Mouse (Mus musculus) forebrain, embryonic 16.5 days (tissue): Measurements from ENCODE around the gene Stk11. TPM values are rescaled to one million over a fixed set of nuclear protein-coding genes. Genes with fewer than 3 reads are reported as not detected.

Experiments used
- ATAC-seq: fragments of 200-750 bp; cut with Nextera tagmentation; 2 replicates; pipeline ENCODE4 v1.8.0; 2017; ENCODE audit warnings: mild to moderate bottlenecking, moderate library complexity
- H3K27ac ChIP-seq: fragments of 300-500 bp; sonication (generic); 2 replicates; pipeline ENCODE4 v1.5.1; 2014; ENCODE audit warnings: low read length, control low read depth
- H3K27me3 ChIP-seq: fragments of 300-500 bp; sonication (generic); replicated peaks from 2 replicates; pipeline ENCODE4 v1.6.1; 2014; ENCODE audit warnings: low read length; ENCODE audit not compliant: control insufficient read depth, insufficient read depth
- H3K36me3 ChIP-seq: fragments of 300-500 bp; sonication (generic); 2 replicates; pipeline ENCODE4 v1.6.1; 2014; ENCODE audit not compliant: control insufficient read depth, insufficient read depth
- H3K4me1 ChIP-seq: fragments of 300-500 bp; sonication (generic); replicated peaks from 2 replicates; pipeline ENCODE4 v1.6.1; 2014; ENCODE audit warnings: low read length; ENCODE audit not compliant: control insufficient read depth, insufficient read depth
- H3K4me2 ChIP-seq: fragments of 300-500 bp; sonication (generic); 2 replicates; pipeline ENCODE4 v1.6.1; 2014; ENCODE audit warnings: mild to moderate bottlenecking, low read length, control low read depth
- H3K4me3 ChIP-seq: fragments of 300-500 bp; sonication (generic); replicated peaks from 2 replicates; pipeline ENCODE4 v1.5.1; 2014; ENCODE audit warnings: mild to moderate bottlenecking, low read length, control low read depth
- H3K9ac ChIP-seq: fragments of 300-500 bp; sonication (generic); replicated peaks from 2 replicates; pipeline ENCODE4 v1.6.1; 2014; ENCODE audit warnings: low read depth, low read length, control low read depth
- H3K9me3 ChIP-seq: fragments of 300-500 bp; sonication (generic); 2 replicates; pipeline ENCODE4 v1.6.1; 2016; ENCODE audit warnings: low read length; ENCODE audit not compliant: control insufficient read depth
- WGBS: fragments of 180-500 bp; shearing (Covaris S2); extraction: QIAGEN DNeasy Blood & Tissue Kit; methylation state at CpG from one replicate; pipeline ENCODE4 v1.1.7; 2014; 5-methylcytosine and 5-hydroxymethylcytosine counted together
- polyA plus RNA-seq: library from polyadenylated mRNA; unstranded; fragments of >200 nt; fragmentation: Nextera tagmentation; extraction: Ambion mirVana; gene quantifications from 2 replicates; pipeline ENCODE4 v1.2.1, GENCODE M21; 2015

Stk11 gene
- polyA plus RNA-seq, 1 experiment from 2014 or later = 18.0 TPM

DNA sequence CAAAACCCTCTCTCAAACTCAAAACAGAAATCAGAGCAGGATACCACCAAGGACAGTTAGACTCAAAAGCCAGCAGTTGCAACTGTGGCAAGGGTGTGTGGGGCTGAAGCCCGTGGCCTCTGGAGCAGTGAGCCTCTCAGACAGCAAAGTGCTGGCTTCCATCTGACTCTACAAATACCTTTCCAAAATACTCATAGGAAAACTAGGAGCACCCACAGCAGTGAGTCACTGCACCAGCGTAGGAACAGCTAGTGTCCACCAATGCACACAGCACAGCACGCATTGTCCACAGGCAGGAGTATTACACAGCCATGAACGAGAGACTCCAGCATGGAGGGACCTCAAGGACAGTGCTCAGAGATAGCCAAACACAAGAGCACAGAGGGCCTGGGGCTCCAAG is 39.2 kb upstream of the Stk11 start:
- no peaks in the 10 kb centered on the region; the same call in 1 of the 2 replicates for H3K36me3 ChIP-seq
- H3K4me3 ChIP-seq = no peak overlapping the region
- H3K27ac ChIP-seq = no peak overlapping the region
- H3K9ac ChIP-seq = no peak overlapping the region
- ATAC-seq = no peak
- no peaks in the 10 kb centered on the region for H3K27me3 ChIP-seq
- H3K4me2 ChIP-seq = no peak overlapping the region
- no peaks in the 10 kb centered on the region for H3K4me1 ChIP-seq
- WGBS = 97% methylated on average over 4 of the region's 4 CpGs
- H3K9me3 ChIP-seq = no peaks in the 10 kb centered on the region

DNA sequence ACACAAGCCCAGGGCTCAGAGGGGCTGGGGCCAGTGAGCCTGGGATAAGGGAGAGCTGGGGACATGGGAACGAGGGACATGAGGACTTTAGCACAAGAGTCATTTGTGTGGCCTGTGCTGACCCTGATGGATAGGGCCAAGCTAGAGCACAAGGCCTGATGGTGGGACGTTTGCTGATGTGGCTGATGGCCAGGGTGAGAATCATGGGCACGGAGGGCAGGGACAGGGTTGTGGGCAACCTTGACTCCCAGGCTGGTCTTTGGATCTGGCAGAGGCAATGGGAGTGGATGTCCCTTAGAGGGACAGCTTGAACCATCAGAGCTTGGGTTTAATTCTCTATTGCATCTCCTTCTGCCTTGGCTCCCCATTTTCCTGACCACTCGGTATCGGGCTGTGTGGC is 38.3 kb upstream of the Stk11 start:
- H3K9ac ChIP-seq = no peak overlapping the region
- 86% methylated on average over 5 of the region's 5 CpGs for WGBS
- H3K27ac ChIP-seq = no peak overlapping the region
- H3K27me3 ChIP-seq = no peaks in the 10 kb centered on the region
- H3K36me3 ChIP-seq = no peaks in the 10 kb centered on the region; the same call in none of the 2 replicates
- H3K9me3 ChIP-seq = no peaks in the 10 kb centered on the region
- ATAC-seq = no peak
- no peak overlapping the region for H3K4me3 ChIP-seq
- no peak overlapping the region for H3K4me2 ChIP-seq
- H3K4me1 ChIP-seq = no peaks in the 10 kb centered on the region

DNA sequence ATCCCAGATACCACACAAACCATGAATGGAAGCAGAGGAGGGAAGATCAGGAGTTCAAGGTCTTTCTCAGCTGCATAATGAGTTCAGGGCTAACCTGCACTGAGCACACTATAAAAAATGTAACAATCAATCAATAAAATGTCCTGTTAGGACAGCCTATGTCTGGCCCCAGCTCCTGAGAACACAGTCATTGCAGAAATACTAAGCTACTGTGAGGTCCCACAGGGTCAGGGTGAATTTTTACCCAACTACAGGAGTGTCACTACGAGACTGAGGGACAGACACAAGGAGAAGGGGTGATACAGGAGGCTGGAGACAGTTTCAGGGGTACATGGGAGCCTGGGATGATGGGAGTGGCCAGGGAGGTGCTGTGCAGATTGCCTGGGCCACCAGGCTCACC is 37.2 kb upstream of the Stk11 start:
- no peak overlapping the region for H3K4me3 ChIP-seq
- H3K27ac ChIP-seq = no peak overlapping the region
- H3K9me3 ChIP-seq = no peaks in the 10 kb centered on the region
- H3K9ac ChIP-seq = no peak overlapping the region
- 100% methylated on average over 1 of the region's 1 CpGs for WGBS
- no peak for ATAC-seq
- no peaks in the 10 kb centered on the region for H3K27me3 ChIP-seq
- no peaks in the 10 kb centered on the region for H3K4me1 ChIP-seq
- H3K36me3 ChIP-seq = no peaks in the 10 kb centered on the region; the same call in none of the 2 replicates
- no peak overlapping the region for H3K4me2 ChIP-seq

DNA sequence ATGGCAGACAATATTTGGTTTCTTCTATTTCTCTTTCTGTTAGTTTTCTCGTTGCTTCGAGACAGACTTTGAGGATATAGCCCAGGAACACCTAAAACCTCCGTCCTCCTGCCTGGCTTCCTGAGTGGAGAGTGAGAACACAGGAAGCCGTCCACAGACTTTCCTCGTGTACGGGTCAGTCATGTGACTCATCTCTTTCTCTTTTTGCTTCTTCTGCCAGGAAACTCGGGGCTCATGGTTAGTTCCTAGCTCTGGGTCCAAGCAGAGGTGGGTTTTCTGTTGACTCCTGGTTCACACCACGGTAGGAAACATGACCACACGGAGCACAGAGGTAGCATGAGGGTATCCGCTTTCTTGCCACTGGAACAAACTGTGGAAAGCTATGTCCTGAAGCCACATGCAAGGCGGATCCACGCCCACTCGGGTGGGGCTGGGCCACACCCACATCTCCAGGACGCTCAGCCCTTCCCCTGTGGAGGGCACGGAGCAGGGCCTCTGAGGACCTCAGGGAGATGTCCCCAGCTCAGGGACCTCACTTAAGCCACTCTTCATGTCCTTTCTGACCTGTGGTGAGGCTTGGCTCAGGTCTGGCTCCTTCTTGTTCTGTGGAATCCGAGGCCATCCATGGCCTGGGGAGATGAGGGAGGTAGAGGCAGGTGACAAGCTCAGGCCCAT is 35.1 kb upstream of the Stk11 start:
- H3K27ac ChIP-seq = no peak overlapping the region
- no peak overlapping the region for H3K9ac ChIP-seq
- H3K4me2 ChIP-seq = no peak overlapping the region
- H3K4me3 ChIP-seq = no peak overlapping the region
- H3K27me3 ChIP-seq = no peaks in the 10 kb centered on the region
- H3K36me3 ChIP-seq = no peaks in the 10 kb centered on the region; the same call in none of the 2 replicates
- 89% methylated on average over 16 of the region's 16 CpGs for WGBS
- no peaks in the 10 kb centered on the region for H3K9me3 ChIP-seq
- no peak for ATAC-seq
- peaks cover 4% of the 10 kb centered on the region for H3K4me1 ChIP-seq

DNA sequence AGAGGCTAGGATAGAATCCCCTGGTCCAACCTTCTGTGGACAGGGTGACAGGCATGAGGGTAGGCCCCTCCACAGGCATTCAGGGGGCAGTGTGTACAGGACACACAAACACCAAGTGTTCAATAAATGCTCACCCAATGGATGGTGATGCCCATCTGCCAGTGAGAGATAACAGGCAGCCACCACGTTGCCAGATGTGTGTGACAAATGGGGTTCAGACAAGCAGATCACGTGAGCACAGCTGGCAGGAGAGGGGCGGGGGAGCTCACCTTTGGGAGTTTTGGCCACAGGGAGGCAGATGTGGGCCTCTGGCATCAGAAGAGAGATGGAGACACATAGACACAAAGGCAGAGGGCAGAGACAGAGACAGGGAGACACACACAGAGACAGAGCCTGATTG is 34.5 kb upstream of the Stk11 start:
- H3K4me1 ChIP-seq = peaks cover 4% of the 10 kb centered on the region
- H3K4me2 ChIP-seq = no peak overlapping the region
- 83% methylated on average over 3 of the region's 3 CpGs for WGBS
- H3K27me3 ChIP-seq = no peaks in the 10 kb centered on the region
- H3K9ac ChIP-seq = no peak overlapping the region
- H3K4me3 ChIP-seq = no peak overlapping the region
- H3K27ac ChIP-seq = no peak overlapping the region
- H3K36me3 ChIP-seq = no peaks in the 10 kb centered on the region; the same call in none of the 2 replicates
- ATAC-seq = no peak
- H3K9me3 ChIP-seq = no peaks in the 10 kb centered on the region

DNA sequence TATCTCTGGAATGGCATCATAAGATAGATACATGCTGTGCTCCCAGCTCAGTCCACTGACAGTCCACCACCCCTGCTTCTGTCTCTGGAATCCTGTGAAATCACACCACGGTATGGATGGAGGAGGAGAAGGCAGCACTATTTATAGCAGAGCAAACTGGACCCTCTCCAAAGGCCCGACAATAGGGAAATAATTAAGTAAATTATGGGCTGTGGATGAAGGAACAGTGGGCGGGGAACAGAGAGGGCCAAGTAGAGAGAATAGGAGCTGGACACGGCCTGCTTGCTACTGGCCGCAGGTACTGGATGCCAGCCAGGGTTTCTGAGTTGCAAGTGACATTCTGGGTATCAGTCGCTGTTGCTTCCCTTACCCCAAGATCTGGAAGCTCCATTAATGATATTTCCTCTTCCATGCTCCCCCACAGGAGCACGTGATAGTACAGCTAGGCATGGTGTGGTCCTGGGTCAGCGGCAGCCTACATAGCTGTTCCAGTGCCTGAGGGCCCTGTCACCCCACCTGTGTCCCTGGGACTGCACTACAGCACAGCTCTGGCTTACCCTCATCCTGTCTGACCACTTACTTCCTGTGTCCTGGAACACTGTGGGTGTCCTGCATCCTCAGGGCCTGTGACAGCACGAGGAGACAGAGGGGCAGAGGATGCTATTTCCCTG is 30.7 kb upstream of the Stk11 start:
- Histone ChIP-seq H3K36me3 (no peaks in the 10 kb centered on the region; the same call in none of the 2 replicates), H3K4me2 (no peak overlapping the region), H3K27me3 (no peaks in the 10 kb centered on the region), H3K4me3 (no peak overlapping the region), H3K4me1 (peaks cover 4% of the 10 kb centered on the region), H3K9ac (no peak overlapping the region), H3K9me3 (no peaks in the 10 kb centered on the region), H3K27ac (no peak overlapping the region)
- 60% methylated on average over 9 of the region's 9 CpGs for WGBS
- peak; percentile 45 for ATAC-seq

DNA sequence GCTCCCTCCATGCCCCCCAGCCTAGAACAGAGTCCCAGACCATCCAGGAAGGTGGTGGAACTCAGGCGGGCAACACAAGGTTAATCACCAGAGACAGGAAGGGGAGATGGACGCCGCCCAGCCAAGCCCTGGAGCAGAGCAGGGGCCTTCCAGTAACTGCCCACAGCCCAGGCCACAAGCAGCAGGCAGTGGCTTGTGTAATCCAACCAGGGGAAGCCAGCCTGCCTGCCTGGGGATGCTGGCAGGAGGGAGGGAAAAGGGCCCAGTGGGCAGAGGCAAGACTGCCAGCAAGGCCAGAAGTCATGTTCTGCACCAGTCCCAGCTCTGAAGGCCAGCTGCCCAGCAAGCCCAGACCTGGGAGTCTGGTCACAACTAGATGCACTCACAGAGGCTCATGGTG is 28.8 kb upstream of the Stk11 start:
- no peak overlapping the region for H3K4me2 ChIP-seq
- no peak overlapping the region for H3K9ac ChIP-seq
- H3K4me1 ChIP-seq = peaks cover 4% of the 10 kb centered on the region

DNA sequence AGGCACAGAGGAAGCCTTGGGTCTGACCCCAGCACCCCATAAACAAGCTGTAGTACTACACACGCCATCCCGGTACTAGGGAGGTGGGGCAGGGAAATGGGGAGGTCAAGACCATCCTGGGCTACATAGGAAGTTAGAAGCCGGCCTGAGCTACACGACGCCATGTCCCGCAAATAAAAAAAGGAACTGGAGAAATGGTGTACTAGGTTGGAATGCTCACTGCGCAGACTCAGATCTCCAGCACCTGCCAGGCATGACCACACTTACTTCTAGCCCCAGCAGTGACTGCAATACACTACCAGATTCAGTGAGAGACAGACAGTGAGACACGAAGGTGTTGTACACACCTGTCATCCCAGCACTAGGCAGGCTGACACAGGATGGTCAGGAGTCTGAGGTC is 28.1 kb upstream of the Stk11 start:
- no peak overlapping the region for H3K9ac ChIP-seq
- no peaks in the 10 kb centered on the region for H3K36me3 ChIP-seq
- no peak overlapping the region for H3K4me3 ChIP-seq
- ATAC-seq = no peak
- H3K4me2 ChIP-seq = no peak overlapping the region
- peaks cover 4% of the 10 kb centered on the region for H3K4me1 ChIP-seq
- WGBS = 92% methylated on average over 8 of the region's 8 CpGs
- no peaks in the 10 kb centered on the region for H3K27me3 ChIP-seq
- no peak overlapping the region for H3K27ac ChIP-seq
- no peaks in the 10 kb centered on the region for H3K9me3 ChIP-seq

More for the DNA sequence above, 28.8 kb upstream of the Stk11 start:
- Histone ChIP-seq H3K9me3 (no peaks in the 10 kb centered on the region), H3K36me3 (no peaks in the 10 kb centered on the region), H3K27ac (no peak overlapping the region), H3K27me3 (no peaks in the 10 kb centered on the region), H3K4me3 (no peak overlapping the region)
- WGBS = 85% methylated on average over 3 of the region's 3 CpGs
- no peak for ATAC-seq

DNA sequence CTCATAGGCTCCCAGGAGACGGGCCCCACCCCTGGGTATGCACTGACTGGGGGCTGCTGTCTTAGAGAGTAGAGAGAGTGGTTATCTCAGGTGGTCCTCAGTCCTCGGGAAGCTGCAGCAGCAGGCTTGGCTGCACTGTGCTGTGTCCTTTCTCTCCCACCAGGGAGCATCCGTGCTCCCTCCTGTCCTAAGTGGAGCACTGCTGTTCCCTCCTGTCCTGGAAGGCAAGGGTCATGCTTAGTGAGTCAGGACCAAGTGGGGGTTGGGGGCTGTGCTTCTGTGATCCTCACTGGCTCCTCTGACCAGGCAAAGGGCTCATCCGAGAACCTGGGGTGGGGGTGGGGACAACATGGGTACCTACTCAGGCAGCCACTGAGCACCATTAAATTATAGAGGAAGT is 26.5 kb upstream of the Stk11 start:
- Histone ChIP-seq H3K4me1 (peaks cover 4% of the 10 kb centered on the region), H3K4me2 (no peak overlapping the region), H3K27ac (no peak overlapping the region), H3K9me3 (no peaks in the 10 kb centered on the region), H3K4me3 (no peak overlapping the region), H3K36me3 (no peaks in the 10 kb centered on the region), H3K9ac (no peak overlapping the region), H3K27me3 (no peaks in the 10 kb centered on the region)
- ATAC-seq = no peak
- 64% methylated on average over 4 of the region's 4 CpGs for WGBS
